Mouse (Mus musculus) small intestine, adult 2 months (tissue): ENCODE measurements at regions not wholly inside any gene's neighbourhood (a gene's known extent, or its start where the extent isn't known, plus 50 kb on each side); places are given as distances from the start of the nearest gene placed in this dataset.

ENCODE experiments used
- CTCF ChIP-seq: fragments of 200-500 bp; IDR thresholded peaks from 2 replicates; pipeline ENCODE4 v1.5.1; 2012; ENCODE audit warnings: low read depth, mild to moderate bottlenecking, control low read depth, inconsistent platforms, low read length, moderate library complexity, mixed read lengths; ENCODE audit not compliant: insufficient replicate concordance, insufficient read length; ENCODE audit errors: extremely low read depth
- POLR2A ChIP-seq: fragments of 200-500 bp; IDR thresholded peaks from 2 replicates; pipeline ENCODE4 v1.6.1; 2012; ENCODE audit warnings: low read depth, mild to moderate bottlenecking, control low read depth, inconsistent platforms, low read length, moderate library complexity

- no peak for TF ChIP-seq CTCF
- no peak for TF ChIP-seq POLR2A
Observed at GRCm38 (mm10) chr13:97317633-97318032, 76.7 kb downstream of the Enc1 start.
